Mouse (Mus musculus): ENCODE results near the gene Rsad2.

Rsad2 gene

DNA sequence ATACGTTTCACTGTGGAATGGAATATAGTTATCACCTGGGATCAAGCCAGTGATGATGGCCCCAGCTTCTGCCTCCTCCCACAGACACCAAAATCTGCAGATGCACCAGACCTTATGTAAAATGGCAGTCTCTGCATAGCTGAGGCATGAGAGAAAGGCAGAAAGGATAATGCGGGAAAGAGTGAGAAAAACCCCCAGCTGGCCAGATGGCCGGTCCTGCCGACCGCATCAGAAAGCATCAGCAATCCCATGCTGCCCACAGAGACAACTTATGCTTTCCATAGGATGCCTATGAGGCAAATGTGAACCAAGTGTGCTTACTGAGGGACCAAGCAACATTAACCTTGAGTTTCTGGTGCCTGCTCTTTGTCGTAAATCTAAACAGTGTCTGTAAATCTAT, 56.9 kb downstream of the Rsad2 start:
- peak; percentile 26 for DNase-seq

DNA sequence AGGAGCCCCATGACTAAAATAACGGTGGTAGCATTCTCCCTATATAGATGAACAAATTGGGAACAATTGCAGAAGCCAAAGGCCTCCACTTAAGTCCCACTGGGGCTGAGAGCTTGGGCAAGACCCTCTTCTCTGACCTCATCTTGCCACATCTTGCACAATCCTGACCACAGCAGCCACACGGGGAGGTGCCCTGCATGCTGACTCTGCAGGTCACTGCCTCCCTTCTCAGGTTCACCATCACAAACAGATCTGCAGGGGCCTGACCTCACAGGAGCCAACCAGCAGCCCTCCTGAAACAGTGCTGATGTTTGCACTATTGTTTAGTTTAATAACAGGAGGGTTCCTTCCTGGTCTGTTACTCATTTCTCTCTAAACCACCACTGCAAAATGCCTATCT, 57.7 kb downstream of the Rsad2 start:
- DNase-seq: no peak

DNA sequence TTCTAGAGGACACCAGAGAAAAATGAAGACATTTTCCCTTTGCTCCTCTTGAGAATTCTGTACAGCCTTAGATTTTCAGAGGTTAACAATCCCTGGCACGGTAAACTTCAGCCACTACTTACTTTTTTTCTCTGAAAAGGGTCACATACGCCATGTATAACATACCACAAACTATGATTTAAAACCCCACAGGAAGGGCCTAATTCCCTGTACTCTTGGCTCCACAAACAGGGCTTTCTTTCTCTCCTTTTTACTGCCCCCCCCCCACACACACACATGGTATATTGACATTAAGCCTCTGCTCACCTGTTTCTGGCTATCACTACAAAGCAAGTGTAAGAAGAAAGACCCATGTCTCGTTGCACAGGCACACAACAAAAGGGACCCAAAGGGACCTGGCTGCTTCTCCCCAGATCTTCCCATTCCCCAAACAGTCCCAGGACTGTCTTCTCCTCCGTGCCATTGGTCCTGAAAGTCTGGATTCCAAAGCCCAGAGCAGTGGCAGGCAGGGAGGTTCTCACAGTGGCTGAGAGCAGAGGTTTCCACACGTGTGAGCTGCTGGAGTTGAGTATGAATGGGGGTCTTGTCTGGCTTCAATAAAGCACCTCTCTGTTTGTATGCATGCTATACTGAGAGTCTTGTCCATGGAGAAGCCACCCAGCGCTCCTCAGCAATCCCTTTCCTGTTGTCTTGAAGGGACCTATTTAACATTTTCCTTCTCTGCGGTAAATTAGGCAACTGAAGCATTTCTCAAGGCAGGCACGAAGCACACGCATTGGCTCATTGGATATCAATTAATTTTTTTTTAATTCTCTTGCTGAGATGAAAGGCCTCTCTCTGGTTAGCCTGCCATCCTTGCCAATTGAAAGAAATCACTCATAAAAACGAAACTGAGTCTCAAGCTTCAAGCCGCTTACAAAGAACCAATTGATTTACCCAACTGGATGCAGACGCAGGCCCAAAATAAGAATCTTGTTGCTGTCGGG, 61.5 kb downstream of the Rsad2 start:
- peak; percentile 37 for DNase-seq

DNA sequence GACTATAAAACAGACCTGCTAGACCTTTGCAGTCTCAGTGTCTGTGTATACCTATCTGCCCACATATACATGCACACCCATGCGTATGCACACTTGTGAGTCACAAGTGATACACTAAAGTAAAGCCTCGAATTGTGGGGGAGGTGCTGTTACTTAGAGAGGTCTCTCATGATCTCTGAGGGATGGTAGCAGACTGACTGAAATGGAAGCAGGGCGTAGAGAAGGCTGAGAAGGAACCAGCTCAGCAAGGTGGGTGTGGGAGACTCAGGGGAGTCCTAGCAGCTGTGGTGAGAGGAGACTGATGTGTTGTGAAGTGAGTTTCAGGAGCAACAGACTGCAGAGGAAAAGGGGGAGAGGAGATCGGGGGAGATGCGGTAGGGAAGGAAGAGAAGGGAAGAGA, 63.0 kb downstream of the Rsad2 start:
- no peak for DNase-seq
